Mouse (Mus musculus) cerebellum, adult (tissue): ENCODE results near the gene Myo19.
A peak's percentile ranks its signal among the peaks of the same experiment; 100 is the strongest.

ENCODE experiments used
- ATAC-seq: cut with Nextera tagmentation; 2 replicates; pipeline ENCODE4 v1.9.2; 2017; ENCODE audit warnings: mild to moderate bottlenecking, moderate library complexity, mixed read lengths; ENCODE audit not compliant: insufficient number of reproducible peaks, low FRiP score, low TSS enrichment

Gene Myo19

GRCm38 (mm10) chr11:84943948-84944347 is 64.0 kb downstream of the Myo19 start:
- ATAC-seq = no peak

- ATAC-seq = no peak
Observed at GRCm38 (mm10) chr11:84944639-84945435, 64.9 kb downstream of the Myo19 start.

GRCm38 (mm10) chr11:84945841-84946240 is 65.9 kb downstream of the Myo19 start:
- ATAC-seq = no peak

GRCm38 (mm10) chr11:84947206-84947605 is 67.3 kb downstream of the Myo19 start:
- ATAC-seq = no peak

- ATAC-seq = no peak
Observed at GRCm38 (mm10) chr11:84948114-84948513, 68.2 kb downstream of the Myo19 start.

GRCm38 (mm10) chr11:84948526-84948925 is 68.6 kb downstream of the Myo19 start:
- no peak for ATAC-seq

GRCm38 (mm10) chr11:84952611-84953010 is 72.7 kb downstream of the Myo19 start:
- ATAC-seq = no peak

GRCm38 (mm10) chr11:84956400-84956799 is 76.5 kb downstream of the Myo19 start:
- ATAC-seq = no peak

- ATAC-seq = no peak
Observed at GRCm38 (mm10) chr11:84957171-84957570, 77.2 kb downstream of the Myo19 start.

GRCm38 (mm10) chr11:84957591-84958270 is 77.8 kb downstream of the Myo19 start, which contains the start of gene Car4:
Gene Car4 (plus strand): TSS chr11:84957786.
- ATAC-seq = peak; percentile 59; the same call in 1 of the 2 replicates

- ATAC-seq = no peak
Observed at GRCm38 (mm10) chr11:84958271-84958630, 78.3 kb downstream of the Myo19 start.

- ATAC-seq = no peak
Observed at GRCm38 (mm10) chr11:84959181-84959580, 79.2 kb downstream of the Myo19 start.

GRCm38 (mm10) chr11:84959701-84960181 is 79.8 kb downstream of the Myo19 start:
- ATAC-seq = 0 out of 2 replicates have a peak, but pooled peaks have one; percentile 40

GRCm38 (mm10) chr11:84960291-84960690 is 80.3 kb downstream of the Myo19 start:
- no peak for ATAC-seq

- ATAC-seq = peak; percentile 79
Observed at GRCm38 (mm10) chr11:84960780-84961179, 80.8 kb downstream of the Myo19 start.
